Mouse (Mus musculus) cortical plate, adult 2 months (tissue): ENCODE data around the gene Ciita.
A peak's percentile ranks its signal among the peaks of the same experiment; 100 is the strongest.

Source experiments
- CTCF ChIP-seq: fragments of 200-500 bp; IDR thresholded peaks from 2 replicates; pipeline ENCODE4 v1.5.1; 2011; ENCODE audit warnings: mild to moderate bottlenecking, control low read depth, low read length; ENCODE audit not compliant: insufficient read depth; ENCODE audit errors: extremely low read depth
- POLR2A ChIP-seq: fragments of 200-500 bp; IDR thresholded peaks from 2 replicates; pipeline ENCODE4 v1.6.1; 2011; ENCODE audit warnings: mild to moderate bottlenecking, low read length, control low read depth; ENCODE audit not compliant: insufficient read depth; ENCODE audit errors: extremely low read depth

GRCm38 (mm10) chr16:10542698-10543365 is 63.0 kb downstream of the Ciita start, which contains the start of gene Dexi:
- no peak for TF ChIP-seq CTCF
- peak; percentile 93 for TF ChIP-seq POLR2A
